In the genomic region with DNA sequence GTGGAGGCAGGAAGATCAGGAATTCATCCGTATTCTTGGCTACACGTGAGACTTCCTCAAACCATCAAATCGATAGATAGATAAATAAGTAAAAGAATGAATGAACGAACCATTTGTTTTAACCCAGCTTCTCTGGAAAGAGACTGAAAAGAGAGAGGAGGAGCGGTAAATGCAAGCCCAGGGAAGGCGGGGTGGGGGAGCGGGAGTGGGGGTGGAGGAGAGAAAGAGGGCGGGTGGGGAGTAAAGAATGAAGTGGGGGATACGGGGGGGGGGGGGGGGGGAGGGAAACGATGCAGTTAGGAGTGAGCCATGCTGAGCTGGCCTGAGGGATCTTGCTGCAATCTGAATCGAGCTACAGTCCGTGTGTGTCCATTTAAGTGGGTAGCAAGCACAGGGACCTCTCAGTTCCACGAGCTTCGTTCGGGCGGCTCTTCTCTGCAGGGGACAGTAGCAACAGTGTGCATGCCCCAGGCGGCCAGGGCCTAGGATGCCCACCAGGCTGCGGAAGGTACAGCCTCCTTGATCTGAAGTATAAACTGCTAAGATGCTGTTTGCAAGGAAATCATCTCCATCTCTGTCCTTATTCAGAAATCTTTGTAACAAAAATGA, we compare ENCODE assay signal across 8 mouse cellular contexts. TPM values are rescaled to one million over a fixed set of nuclear protein-coding genes. Genes with fewer than 3 reads are reported as not detected.
A peak's percentile ranks its signal among the peaks of the same experiment; 100 is the strongest.
DNase-seq lines count a peak whose midpoint lies in the region; ATAC-seq and TF ChIP-seq lines count a peak whose summit lies in the region.

No protein-coding gene starts in this region.

- H3K4me2 ChIP-seq in heart, embryonic 12.5 days: peak overlapping the region; percentile 73
- H3K4me2 ChIP-seq in forebrain, postnatal 0 days (ENCODE audit: low read depth): peak overlapping the region; percentile 53
- peak overlapping the region; percentile 40 for H3K4me2 ChIP-seq in midbrain, embryonic 11.5 days

- TF ChIP-seq CTCF in forebrain, postnatal 0 days (IDR thresholded peaks at IDR 0.05; ENCODE audit: low read depth): no peak
- no peak for TF ChIP-seq CTCF in gastrocnemius, adult 2 months (IDR thresholded peaks at IDR 0.05)

- DNase-seq in heart, adult 18-20 months: no peak
- DNase-seq in cerebellum, postnatal 14 days: peak; percentile 51 to 57
- DNase-seq in forebrain, postnatal 0 days: peak; percentile 9
- DNase-seq in midbrain, embryonic 11.5 days (ENCODE audit: low spot score, missing footprints): peak; percentile 89
- no peak for DNase-seq in ovary, postnatal 10 days (ENCODE audit: low spot score)
- no peak for DNase-seq in gastrocnemius, adult 2 months
- DNase-seq in urinary bladder, postnatal 25 days (ENCODE audit: low spot score): no peak

- H3K36me3 ChIP-seq in heart, embryonic 12.5 days: no peaks in the 10 kb centered on the region
- no peaks in the 10 kb centered on the region for H3K36me3 ChIP-seq in forebrain, postnatal 0 days (ENCODE audit: insufficient read depth)
- H3K36me3 ChIP-seq in midbrain, embryonic 11.5 days (ENCODE audit: control insufficient read depth, insufficient read depth, low read length): no peaks in the 10 kb centered on the region

- intact Hi-C loops in gastrocnemius, adult 2 months (cut with DNase I): no loop called here

- 6% methylated on average over 17 of the region's 18 CpGs for WGBS in heart, embryonic 12.5 days
- WGBS in forebrain, postnatal 0 days: 5% methylated on average over 16 of the region's 18 CpGs
- 1% methylated on average over 16 of the region's 18 CpGs for WGBS in midbrain, embryonic 11.5 days

- H3K4me3 ChIP-seq in heart, embryonic 12.5 days: peak overlapping the region; percentile 36
- peak overlapping the region; percentile 27 for H3K4me3 ChIP-seq in forebrain, postnatal 0 days (ENCODE audit: low read depth, low read length)
- H3K4me3 ChIP-seq in midbrain, embryonic 11.5 days (ENCODE audit: low read depth, low read length): peak overlapping the region; percentile 12
- H3K4me3 ChIP-seq in gastrocnemius, adult 2 months: no peak overlapping the region

- H3K4me1 ChIP-seq in heart, embryonic 12.5 days (replicated peaks): peaks cover 8% of the 10 kb centered on the region
- no peaks in the 10 kb centered on the region for H3K4me1 ChIP-seq in forebrain, postnatal 0 days (ENCODE audit: insufficient read depth)
- peaks cover 9% of the 10 kb centered on the region for H3K4me1 ChIP-seq in midbrain, embryonic 11.5 days (ENCODE audit: control insufficient read depth, insufficient read depth, low read length)

- peak overlapping the region; percentile 55; the same call in 1 of the 2 replicates for H3K9ac ChIP-seq in heart, embryonic 12.5 days
- peak overlapping the region; percentile 48 for H3K9ac ChIP-seq in forebrain, postnatal 0 days
- peak overlapping the region; percentile 28; the same call in 1 of the 2 replicates for H3K9ac ChIP-seq in midbrain, embryonic 11.5 days (ENCODE audit: low read length)

- H3K9me3 ChIP-seq in heart, embryonic 12.5 days (replicated peaks): no peaks in the 10 kb centered on the region
- no peaks in the 10 kb centered on the region for H3K9me3 ChIP-seq in forebrain, postnatal 0 days (ENCODE audit: low read length)
- no peaks in the 10 kb centered on the region for H3K9me3 ChIP-seq in midbrain, embryonic 11.5 days (ENCODE audit: control insufficient read depth, low read length)

- no peak overlapping the region for H3K27ac ChIP-seq in heart, embryonic 12.5 days (ENCODE audit: poor library complexity, severe bottlenecking)
- H3K27ac ChIP-seq in forebrain, postnatal 0 days (ENCODE audit: low read depth, low read length): no peak overlapping the region
- no peak overlapping the region for H3K27ac ChIP-seq in midbrain, embryonic 11.5 days (ENCODE audit: low read depth, low read length)
- no peak overlapping the region for H3K27ac ChIP-seq in gastrocnemius, adult 2 months

- H3K27me3 ChIP-seq in heart, embryonic 12.5 days (replicated peaks): 0 out of 2 replicates have a peak, but pooled peaks cover 4% of the 10 kb centered on the region
- H3K27me3 ChIP-seq in forebrain, postnatal 0 days (ENCODE audit: insufficient read depth, low read length): no peaks in the 10 kb centered on the region
- no peaks in the 10 kb centered on the region for H3K27me3 ChIP-seq in midbrain, embryonic 11.5 days (ENCODE audit: control insufficient read depth, insufficient read depth, low read length)

- ATAC-seq in heart, embryonic 12.5 days (ENCODE audit: insufficient number of reproducible peaks, low FRiP score): no peak
- peak; percentile 63 for ATAC-seq in forebrain, postnatal 0 days
- ATAC-seq in midbrain, embryonic 11.5 days (ENCODE audit: low FRiP score): peak; percentile 58; the same call in 1 of the 2 replicates

RNA-seq across cellular contexts. Expression of a gene that starts 3.3 kb away (rescaled TPM):
- 0.11 and 0.39 TPM in 2 replicates for polyA plus RNA-seq in heart, embryonic 12.5 days (2016; fragmentation: Nextera tagmentation; extraction: Ambion mirVana)
- not detected for total RNA-seq in heart, adult 18-20 months (2021)
- total RNA-seq in forebrain, postnatal 0 days (2014; rRNA removed): 0.14 TPM in 1 of 2 replicates, not detected in the other
- 0.62 and 1.0 TPM in 2 replicates for polyA plus RNA-seq in forebrain, postnatal 0 days (2015; fragmentation: Nextera tagmentation; extraction: Ambion mirVana)
- polyA plus RNA-seq in midbrain, embryonic 11.5 days (2014; fragmentation: Nextera tagmentation; extraction: Ambion mirVana): 0.52 and 0.70 TPM in 2 replicates
- under 1 TPM in 1 of 2 experiments, not detected in 1; 0.14 TPM for total RNA-seq in gastrocnemius, adult 2 months (2021)

RNA-seq across cellular contexts. Expression of a gene that starts 16.4 kb away (rescaled TPM):
- 12.3 and 12.6 TPM in 2 replicates for polyA plus RNA-seq in heart, embryonic 12.5 days (2016; fragmentation: Nextera tagmentation; extraction: Ambion mirVana)
- total RNA-seq in heart, adult 18-20 months (2021): 1 to 10 TPM; 9.4 to 9.9 TPM
- total RNA-seq in forebrain, postnatal 0 days (2014; rRNA removed): 27.5 and 39.4 TPM in 2 replicates
- 7.8 and 11.0 TPM in 2 replicates for polyA plus RNA-seq in forebrain, postnatal 0 days (2015; fragmentation: Nextera tagmentation; extraction: Ambion mirVana)
- 16.2 and 17.1 TPM in 2 replicates for polyA plus RNA-seq in midbrain, embryonic 11.5 days (2014; fragmentation: Nextera tagmentation; extraction: Ambion mirVana)
- total RNA-seq in gastrocnemius, adult 2 months (2021): 10 to 100 TPM; 17.3 to 17.8 TPM

Comparison
In these comparisons a context has a peak if more than half of its experiments do, and no peak if none do; other contexts are left out.
1. DNase-seq: peak in cerebellum, postnatal 14 days (2 of 2), forebrain, postnatal 0 days (single experiment) and midbrain, embryonic 11.5 days (single experiment); none in heart, adult 18-20 months (0 of 2), ovary, postnatal 10 days (single experiment), gastrocnemius, adult 2 months (single experiment) and urinary bladder, postnatal 25 days (single experiment).
2. Peak in every context shown above with its lines, with median percentiles within 50 percentile points of each other: H3K4me2 ChIP-seq and H3K9ac ChIP-seq.